Mouse (Mus musculus) brain, embryonic 18.5 days (tissue): Measurements from ENCODE around the gene Theg.
A peak's percentile ranks its signal among the peaks of the same experiment; 100 is the strongest.

Source experiments
- DNase-seq: peaks from one replicate; pipeline ENCODE4 v3.0.0-alpha.2; 2012; ENCODE audit warnings: low read depth, low spot score

Gene Theg

DNA sequence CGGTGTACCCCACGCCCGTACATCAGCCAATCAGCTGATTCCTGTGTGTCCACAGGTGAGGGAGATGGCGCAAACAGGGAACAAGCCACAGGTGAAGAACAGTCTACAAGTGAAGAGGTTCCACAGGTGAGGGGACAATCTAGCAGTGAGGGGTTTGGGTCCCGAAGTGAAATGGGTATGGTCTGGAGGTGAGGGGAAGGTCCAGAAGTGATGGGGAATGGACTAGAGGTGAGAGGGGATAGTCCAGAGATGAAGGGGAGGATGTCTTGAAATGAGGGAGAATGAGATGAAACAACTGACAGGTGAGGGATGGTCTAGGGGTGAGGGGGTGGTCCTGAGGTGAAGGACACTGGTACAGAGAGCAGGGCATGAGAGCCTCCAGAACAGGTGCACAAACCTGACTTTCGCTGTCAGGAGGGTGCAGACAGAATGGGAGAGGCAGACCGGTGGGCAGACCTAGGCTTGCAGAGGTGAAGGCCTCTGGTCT is 31.9 kb downstream of the Theg start:
- no peak for DNase-seq

DNA sequence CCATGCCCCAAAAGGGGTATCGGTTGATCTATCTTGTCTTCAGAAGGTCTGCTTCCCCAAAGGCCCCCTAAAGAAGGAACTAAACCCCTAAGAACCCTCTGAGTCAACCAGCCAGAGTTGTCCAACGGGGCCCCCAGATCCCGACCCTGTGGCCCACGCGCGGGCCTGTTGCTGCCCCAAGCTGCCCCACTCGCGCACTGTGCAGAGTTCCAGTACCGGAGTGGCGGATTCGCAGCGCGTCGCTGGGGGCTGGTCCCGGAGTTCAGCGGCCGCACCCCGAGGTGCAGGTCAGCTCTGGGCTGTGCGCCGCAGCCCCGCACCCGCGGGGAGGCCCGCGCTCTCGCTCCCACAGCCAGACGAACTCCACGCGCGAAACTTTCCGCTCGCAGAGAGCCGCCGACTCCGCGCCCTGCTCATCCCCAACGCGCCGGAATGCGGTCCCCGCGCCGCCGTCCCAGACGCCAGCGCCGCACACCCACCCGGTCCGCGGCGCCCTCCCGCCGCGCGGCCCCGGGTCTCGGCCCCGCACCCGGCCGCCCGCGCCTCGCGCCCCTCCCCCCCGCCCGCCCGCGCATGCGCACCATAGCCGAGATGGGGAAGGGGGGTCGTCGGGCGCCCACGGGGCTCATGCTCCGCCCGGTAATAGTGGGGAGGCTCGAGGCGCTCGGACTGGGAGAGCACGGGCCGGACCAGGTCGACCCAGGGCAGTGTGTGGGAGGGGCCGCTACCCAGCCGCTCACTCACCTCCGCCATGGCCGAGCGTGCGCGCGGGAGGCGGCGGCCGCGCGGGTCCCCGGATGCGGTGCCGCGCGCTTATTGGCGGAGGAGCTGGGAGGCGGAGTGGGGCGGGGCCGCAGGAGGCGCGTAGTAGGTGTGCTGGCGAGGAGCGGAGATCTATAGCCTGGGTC is 32.5 kb downstream of the Theg start, which contains the start of gene Mier2:
TSS of gene Mier2 (minus strand) at position 870 of the 908 bp plus-strand sequence.
- DNase-seq, result peak; percentile 36

DNA sequence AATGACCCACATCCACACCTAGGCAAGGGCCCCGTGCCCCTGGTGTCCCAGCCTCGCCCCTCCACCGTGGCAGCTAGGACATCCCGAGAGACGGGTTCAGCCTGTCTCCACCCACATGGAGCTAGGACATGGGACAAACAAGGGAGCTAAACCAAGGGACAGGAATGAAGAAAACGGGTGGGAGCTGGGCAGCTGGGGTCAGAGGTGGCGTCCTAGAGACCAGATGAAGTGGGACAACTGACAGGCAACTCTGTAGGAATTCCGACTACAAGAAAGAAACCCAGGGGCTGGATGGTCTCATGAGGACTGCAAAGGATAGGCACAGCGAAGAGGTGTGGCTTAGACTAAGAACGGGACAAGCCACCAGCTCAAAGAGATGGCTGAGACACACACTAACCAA is 33.4 kb downstream of the Theg start:
- no peak for DNase-seq

DNA sequence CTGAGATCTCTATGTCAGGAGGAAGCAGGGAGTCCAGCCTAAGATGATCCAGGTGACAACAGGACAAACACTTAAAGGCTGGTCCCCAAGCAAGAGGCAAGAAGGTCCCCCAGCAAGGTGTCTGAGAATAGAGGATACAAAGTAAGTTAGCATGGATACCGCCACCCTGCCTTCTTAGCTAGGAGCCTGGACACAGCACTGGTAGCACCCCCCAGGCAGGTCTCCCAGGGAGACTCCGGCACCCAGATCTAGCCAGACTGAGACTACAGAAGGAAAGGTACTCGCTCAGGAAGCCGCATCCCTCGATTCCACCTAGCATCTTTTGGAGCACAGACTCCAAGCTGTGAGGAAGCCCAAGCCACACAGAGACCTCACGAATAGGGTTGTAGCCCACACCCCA is 34.0 kb downstream of the Theg start:
- no peak for DNase-seq

DNA sequence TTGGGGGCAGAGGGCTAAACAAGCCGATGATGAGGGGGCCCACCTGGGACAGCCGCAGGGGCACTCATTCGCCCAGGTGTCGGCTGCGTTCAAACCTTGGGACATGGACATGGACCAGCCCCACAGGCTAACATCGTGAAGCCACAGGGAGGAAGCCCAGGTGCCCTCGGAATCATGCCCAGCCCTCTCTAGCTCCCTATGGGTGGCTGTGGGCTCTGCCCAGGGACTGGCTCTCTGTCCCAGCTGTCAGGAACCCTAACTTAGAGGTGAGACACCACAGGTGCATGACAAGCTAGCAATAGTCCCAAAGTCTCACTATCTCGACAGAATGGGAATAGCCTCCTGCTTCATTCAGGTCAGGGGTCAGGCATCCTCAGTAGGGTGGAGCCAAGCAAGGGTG is 34.6 kb downstream of the Theg start:
- DNase-seq, result no peak

DNA sequence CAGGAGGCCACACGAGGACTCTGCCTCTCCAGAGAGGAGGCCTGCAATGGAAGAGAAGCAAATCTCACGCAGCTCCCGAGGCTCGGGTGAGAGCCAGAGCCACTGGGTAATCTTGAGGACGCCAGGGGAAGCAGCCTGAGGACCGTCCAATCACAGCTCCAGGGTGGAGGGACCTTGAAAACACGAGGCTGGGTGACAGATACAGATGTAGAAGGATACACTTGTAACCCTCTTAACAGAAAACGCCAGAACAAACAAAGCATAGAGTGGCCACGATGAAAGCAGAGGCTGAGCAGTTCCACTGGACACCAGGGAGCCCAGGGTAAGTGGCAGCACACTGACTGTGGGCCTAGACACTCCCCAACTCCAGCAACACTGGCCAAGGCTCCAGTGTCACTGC is 36.8 kb downstream of the Theg start:
- no peak for DNase-seq

DNA sequence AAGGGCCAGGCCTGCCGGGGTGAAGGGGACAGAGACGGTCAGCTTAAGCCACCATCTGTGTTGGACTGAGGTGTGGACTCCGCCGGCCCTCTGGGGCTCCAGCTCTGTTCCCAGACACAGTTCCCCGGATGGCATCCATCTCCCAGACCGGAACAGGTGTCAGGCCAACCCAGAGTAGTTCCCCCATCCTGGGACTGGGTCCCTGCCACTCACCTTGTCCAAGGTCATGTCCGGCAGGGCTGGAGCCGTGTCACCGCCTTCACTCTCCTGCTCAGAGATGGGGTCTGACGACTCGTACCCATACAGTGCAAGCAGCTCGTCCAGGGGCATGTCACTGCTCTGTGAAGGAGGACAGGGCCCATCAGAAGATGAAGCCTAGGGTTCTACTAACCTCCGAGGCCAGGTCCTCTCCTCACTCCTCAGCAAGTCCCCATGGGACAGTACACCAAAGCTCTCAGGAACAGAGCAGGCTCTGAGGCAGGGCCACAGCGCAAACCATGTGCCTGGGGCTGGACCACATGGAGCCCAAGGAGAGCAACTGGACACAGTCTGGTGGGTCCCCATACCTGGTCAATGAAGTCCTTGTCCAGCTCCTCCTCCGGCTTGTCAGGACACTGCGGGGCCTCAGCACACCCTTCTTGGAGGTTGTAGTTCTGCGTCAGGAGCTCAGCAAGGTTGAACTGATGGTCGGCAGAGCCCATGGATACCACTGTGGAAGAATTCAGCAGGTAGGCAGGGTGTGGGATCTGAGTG is 38.0 kb downstream of the Theg start:
- DNase-seq, result no peak

DNA sequence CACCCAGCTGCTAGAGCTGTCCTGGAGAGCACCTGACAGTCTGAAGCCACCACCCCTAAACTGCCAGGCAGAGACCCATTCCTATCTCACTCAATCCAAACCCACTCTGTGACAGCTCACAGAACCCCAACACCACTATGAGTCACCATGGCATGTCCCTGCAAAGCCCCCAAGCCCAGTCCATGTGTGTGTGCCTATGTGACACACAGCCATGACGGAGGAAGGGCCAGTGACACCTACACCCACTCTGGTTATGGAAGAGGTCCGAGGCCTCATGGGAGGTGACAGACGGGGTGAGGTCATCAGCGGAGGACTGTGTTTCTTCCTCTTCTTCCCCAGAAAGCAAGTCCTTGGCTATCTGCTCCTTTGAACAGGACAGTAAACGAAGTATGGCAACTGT is 38.6 kb downstream of the Theg start:
- DNase-seq, result no peak

DNA sequence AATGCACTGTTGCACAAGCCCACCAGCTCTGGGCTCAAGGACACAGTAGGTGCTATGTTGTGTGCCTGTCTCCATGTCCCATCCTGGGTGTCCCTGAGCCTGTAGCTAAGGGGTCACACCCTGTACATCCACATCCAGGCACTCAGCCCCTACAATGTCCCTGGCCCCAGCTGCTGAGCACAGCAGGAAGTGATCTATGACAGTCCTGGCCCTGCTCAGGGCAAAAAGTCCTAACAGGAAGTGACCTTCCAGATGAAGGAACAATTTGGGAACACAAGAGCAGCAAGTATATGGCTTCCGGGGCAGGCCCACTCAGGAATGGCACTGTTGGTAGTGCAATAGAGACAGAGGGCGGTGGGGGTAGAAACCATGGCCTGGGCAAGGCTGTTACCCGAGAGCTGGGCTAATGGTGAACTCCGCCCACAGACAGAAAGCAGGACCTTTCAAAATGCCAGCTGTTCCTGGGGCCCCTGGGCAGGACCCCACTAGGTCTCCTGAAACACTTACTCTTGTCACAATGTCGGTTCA is 39.9 kb downstream of the Theg start:
- DNase-seq, result no peak

DNA sequence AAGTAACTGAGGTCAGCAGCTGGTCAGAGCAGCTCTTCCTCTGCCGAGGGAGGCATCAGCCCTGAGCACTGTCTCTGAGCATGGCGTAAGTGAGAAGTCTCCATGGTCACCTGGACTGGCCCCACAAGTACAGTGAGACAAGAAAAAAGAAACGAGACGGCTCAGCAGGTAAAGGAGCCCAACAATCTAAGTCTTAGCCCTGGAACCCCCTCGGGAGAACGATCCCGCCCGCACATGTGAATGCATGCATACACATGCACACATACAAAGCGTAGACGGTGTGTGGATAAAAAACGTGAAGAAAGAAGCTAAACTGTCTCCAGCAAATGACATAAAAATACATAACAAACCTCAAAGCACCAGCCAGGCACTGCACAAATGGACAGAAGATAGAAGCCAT is 40.6 kb downstream of the Theg start:
- DNase-seq, result no peak

DNA sequence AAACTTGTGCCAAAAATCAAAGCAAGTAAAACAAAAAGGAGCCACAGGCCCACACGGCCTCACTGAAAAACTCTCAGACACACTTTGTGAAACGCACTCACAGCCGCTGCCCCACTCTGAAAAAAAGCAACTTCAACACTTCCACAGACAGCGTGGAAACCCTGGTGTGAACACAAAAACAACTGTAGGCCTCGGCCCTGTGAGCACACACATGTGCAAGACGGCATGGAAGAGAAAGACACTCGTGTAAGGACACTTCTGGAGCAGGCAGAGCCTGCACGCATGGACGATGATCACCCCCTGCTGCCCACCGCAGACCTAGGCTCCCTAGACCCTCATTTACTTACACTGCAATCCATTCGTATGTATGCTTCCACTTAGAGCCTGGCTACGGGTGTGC is 41.2 kb downstream of the Theg start:
- DNase-seq, result no peak

DNA sequence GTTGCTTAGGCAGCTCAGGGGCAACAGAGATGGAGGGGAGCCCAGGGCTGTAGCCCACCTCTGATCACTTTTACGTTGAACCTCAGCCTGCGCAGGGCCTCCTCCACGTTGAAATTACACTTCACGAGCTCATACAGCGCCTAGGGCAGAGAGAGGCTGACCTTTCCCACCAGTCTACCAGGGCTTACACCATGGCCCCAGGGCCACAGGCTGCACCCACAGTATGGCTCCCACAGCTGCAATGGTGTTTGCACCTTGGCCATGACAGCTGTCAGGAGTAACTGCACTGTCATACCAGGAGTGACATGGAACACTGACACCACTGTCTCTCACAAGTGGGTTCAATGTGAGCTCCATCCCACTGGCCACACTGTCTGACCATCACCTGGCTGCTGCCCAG is 42.5 kb downstream of the Theg start:
- no peak for DNase-seq

DNA sequence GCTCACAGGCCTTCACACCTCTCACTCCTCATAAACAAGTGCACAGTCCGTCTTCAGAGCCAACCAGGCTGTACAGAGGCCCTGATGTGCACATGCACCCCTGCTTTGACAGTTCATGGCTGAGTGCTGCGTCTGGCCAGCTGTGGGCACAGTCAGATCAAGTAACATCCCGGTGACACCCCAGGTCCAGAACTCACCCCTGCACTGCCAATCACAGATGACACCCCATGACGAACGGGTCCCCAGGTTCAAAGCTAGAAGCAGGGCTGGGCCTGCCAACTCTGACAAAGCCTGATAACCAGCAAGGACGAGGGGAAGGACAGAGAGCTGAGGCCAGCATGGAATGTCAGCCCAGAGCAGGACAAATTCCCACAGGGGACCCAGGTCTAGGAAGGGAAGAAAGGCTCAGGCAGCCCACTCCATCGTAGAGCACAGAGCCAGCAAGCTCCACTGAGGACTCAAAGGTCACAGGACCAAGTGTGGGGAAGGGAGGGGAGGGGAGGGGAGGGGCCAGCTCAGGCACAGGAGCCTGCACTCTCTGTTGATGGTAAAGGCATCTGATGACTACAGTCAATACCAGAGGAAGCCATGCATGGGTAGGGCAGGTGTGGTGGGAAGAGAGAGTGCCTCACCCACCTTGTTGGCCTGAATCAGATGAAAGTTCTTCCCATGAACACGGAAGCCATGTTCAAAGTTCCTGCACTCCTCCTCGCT is 43.1 kb downstream of the Theg start:
- no peak for DNase-seq

DNA sequence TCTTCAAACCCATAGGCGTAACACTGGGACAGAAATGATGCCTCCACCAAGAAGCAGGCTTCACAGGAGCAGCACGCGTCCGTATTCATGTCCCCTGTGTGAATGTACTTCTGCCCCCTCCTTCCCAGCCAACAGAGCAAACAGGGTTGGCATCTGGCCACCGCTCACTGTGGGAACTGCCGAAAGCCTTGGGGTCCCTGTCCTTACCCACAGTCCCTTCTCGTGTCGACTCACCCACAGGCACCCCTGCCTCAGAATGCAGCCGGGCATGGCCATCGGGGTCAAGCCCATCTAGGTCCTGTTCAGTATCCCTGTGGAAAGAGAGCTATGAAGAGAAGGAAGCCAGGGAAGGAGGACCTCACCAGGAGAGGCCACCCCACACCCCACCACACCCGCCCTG is 45.0 kb downstream of the Theg start:
- no peak for DNase-seq

DNA sequence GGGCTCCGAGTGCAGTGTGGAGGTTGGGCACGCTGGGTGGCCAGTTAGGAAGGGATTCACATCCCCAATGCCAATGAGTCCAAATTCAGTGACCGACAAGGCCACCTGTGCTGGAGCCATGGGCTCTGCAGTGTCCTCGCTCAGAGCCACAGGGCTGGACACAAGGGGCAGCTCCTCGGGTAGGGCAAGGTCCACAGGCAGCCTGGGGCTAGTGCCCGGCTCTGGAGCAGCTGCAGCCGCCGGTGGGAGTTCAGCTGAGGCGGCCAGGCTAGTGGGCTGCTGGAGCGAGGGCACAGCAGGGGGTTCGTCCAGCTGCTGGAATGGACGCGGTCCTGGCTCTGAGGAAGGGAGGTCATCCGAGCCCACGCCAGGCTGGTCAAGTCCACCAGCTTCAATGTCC is 45.6 kb downstream of the Theg start:
- no peak for DNase-seq

DNA sequence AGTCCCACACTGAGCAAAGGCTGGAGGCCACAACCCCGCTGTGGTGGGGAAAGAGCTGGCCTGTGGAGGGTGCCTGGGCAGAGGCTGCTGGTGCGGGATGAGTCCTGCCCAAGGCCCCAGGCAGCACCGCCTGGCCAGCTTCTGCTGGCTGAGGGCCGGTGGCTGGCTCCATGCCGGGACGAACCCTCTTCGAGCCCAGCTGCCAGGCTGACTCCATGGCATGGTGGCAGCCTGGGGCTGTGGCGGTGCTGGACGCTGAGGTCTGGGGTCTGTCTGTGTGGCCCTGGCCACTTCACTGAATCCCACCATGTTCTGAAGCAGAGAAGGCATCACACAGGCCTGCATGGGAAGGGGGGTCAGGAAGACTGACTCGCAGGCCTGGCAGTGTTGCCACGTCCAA is 46.4 kb downstream of the Theg start:
- no peak for DNase-seq

DNA sequence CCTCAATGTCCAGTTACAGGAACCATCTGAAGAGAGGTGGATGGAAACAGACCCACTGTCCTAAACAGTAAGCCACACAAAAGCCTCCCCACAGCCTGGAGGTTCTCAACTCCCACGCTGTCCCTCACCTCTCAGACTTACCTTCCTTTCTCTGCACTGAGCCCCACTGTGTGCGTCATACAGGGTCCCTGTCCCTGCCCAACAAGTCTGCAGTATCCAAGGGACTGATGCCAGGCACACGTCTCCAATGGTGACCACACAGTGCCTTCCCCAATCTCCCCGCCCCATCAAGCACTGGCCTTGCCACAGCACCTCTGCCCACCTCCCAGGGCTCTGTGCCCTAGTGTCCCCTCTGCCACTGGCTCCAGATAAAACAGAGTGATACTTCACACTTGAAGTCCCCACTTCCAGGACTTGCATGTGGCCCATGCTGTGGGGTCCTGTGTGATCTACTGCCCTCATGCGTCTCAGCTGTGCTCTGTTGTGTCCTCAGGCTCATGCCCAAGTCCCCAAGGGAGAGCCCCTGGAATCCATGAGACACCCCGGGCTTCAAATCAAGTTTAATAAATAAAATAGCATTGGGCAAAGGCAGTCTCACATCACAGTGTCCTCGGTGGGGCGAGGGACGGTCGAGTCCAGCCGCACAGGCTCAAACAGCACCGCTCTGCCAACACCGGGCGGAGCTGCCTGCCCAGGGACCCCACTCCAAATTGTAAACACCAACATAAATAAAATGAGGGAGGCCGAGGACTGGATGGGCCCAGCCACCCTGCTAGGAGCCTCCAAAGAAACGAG is 47.2 kb downstream of the Theg start:
- no peak for DNase-seq

DNA sequence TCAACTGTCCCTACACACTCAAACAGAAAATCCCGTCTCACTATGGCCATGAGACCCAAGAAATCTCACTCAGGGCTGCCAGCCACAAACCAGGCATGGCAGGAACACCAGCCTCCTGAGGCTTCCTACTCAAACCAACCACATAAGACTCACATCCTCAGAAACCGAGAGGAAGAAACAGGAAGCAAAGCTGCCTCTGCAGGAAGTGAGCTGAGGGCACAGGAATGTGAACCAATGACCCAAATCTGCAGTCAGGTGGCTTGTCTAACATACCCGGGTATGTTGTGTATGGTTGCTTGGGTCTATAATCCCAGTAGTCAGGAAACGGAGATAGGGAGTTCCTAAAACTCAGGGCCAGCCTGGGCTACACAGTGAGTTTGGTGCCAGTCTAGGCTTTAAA is 48.3 kb downstream of the Theg start:
- DNase-seq, result no peak

DNA sequence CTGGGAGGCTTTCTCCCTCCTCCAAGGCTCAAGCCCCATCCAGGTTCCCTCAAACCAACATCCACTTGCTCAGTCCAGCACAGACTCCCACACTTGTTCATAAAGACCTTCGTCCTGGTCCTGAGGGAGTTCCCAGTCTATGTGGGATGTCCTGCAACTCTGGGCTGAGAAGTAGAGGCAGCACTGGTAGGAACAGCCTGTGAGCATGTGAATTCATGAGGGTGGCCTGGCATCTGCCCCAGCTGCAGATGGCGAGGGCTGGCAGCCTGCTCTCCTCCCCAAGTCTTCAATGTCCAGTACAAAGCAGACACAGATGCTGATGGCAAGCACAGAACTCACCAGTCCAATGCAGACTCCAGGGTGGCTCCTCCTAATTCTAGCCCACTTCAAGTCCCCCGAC is 48.8 kb downstream of the Theg start:
- no peak for DNase-seq

DNA sequence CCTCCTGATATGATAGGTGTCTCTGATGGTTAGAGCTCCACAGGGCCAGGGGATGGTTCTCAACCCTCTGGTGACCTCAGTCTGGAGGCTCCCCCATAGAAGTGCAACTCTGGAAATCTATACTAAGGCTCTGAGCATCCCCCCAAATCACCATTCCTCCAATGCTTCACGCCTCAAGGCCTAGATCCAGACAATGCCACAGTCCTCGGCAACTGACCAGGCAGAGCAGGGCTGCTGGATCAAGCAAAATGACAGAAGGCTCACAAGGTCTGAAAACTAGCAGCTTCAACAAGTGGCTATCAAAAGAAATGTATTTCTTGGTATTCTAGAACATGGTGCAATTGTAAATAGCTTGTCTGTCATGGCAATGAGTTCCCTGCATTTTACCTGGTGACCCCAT is 49.4 kb downstream of the Theg start:
- no peak for DNase-seq

DNA sequence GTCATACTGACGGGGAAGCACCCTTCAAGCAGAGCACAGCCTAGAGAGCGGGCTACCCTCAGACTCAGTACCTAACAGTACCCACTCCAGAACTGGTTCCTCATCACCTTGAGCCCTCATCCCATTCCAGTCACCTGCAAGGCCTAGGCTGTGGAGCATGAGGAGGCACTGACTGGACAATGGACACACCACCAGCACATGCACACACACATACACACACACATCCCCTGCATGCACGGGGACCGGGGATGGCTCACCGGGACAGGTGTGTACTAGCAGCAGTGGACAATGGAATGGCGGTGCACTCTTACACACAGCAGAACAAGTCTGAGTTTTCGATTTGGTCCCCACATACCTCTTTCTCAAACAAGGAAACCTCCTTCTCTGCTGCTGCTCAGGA is 49.9 kb downstream of the Theg start:
- no peak for DNase-seq
